Mouse (Mus musculus): ENCODE measurements at regions not wholly inside any gene's neighbourhood (a gene's known extent, or its start where the extent isn't known, plus 50 kb on each side); places are given as distances from the start of the nearest gene placed in this dataset.

DNA sequence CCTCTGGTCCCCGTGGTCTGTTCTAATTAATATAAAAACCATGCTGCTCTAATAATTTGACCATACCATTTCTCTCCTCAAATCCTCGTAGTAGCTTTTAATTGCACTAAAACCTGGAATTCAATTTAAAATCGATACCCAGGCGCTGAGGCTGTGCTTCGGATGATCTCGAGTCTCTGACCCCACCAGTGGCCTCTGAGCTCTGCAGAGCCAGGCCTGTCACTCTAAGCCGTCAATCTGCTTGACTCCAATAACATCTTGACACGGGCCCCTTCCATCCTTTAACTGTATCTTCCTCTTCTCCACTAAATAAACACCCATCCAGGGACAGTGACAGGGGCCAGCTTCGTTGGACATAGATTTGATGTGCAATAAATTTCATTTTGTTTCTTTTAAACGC is 86.2 kb upstream of the Col1a2 start:
- Histone ChIP-seq H3K4me1 (ENCODE audit: control insufficient read depth in 1 of 2, insufficient read depth in 2 of 2) (peaks cover 0 to 3% of the 10 kb centered on the region in 2 experiments; a peak in 1 of 4 replicates), H3K4me2 (ENCODE audit: insufficient read depth, low read depth, poor library complexity, severe bottlenecking) (no peak overlapping the region), H3K79me2 (replicated peaks; ENCODE audit: control insufficient read depth, extremely low read depth, insufficient read depth, poor library complexity, severe bottlenecking) (no peaks in the 10 kb centered on the region), H3K4me3 (replicated peaks in 1 of 3; ENCODE audit: low read depth in 2 of 3, low read length in 2 of 3, poor library complexity in 1 of 3) (no peak overlapping the region), H3K9me3 (replicated peaks; ENCODE audit: low read length) (no peaks in the 10 kb centered on the region), H3K27me3 (replicated peaks) (no peaks in the 10 kb centered on the region), H3K9ac (ENCODE audit: insufficient read depth, low read depth) (no peak overlapping the region), H3K27ac (ENCODE audit: insufficient read depth, low read depth) (no peak overlapping the region), H3K36me3 (replicated peaks in 1 of 2; ENCODE audit: control insufficient read depth in 1 of 2, insufficient read depth in 1 of 2, low read length in 1 of 2) (no peaks in the 10 kb centered on the region)
- DNase-seq (ENCODE audit: extremely low read depth) = no peak
- TF ChIP-seq JUND (conservative IDR thresholded peaks at IDR 0.05; ENCODE audit: low read depth, low read length) (no peak), BHLHE40 (IDR thresholded peaks at IDR 0.05; ENCODE audit: low read depth, low read length) (no peak), MXI1 (IDR thresholded peaks at IDR 0.05; ENCODE audit: low read depth, low read length) (no peak), SIN3A (IDR thresholded peaks at IDR 0.05; ENCODE audit: low read length) (no peak)
- in situ Hi-C loops (cut with MboI; ENCODE audit: low pct_ligation_motif_present, low pct_unique_long_range_greater_than_20kb, low sequenced_read_pairs) (loop anchor here (10.0 kb wide), 1 partner anchor 126 kb away; no protein-coding TSS in a partner anchor), dilution Hi-C loops (cut with MboI; ENCODE audit: extremely low pct_ligation_motif_present, extremely low pct_unique_long_range_greater_than_20kb, low sequenced_read_pairs) (no loop called here)

DNA sequence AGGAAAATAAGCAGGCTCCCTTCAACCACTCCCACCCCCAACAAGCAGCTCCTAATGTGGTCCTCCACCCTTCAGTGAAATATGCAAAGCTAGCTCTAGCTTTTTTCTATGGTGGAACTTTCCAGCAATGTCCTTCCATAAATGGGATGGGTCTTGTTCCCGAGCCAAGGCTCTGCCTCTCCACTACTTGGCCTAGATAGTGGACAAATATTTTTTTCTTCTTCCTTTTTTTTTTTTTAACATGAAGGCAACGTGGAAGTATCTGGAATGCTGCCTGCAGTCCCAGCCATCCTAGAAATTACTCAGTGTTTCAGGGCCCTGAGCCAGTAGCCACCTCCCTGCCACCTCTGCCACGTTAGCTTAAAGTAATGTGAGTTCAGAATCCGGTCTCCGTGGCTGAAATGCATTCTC is 85.7 kb upstream of the Col1a2 start:
- no peaks in the 10 kb centered on the region for H3K9me3 ChIP-seq (replicated peaks; ENCODE audit: low read length)
- H3K4me1 ChIP-seq (ENCODE audit: control insufficient read depth in 1 of 2, insufficient read depth in 2 of 2) = peaks cover 0 to 3% of the 10 kb centered on the region in 2 experiments; a peak in 1 of 4 replicates
- no peak for DNase-seq (ENCODE audit: extremely low read depth)
- dilution Hi-C loops (cut with MboI; ENCODE audit: extremely low pct_ligation_motif_present, extremely low pct_unique_long_range_greater_than_20kb, low sequenced_read_pairs) = no loop called here
- H3K36me3 ChIP-seq (replicated peaks in 1 of 2; ENCODE audit: control insufficient read depth in 1 of 2, insufficient read depth in 1 of 2, low read length in 1 of 2) = no peaks in the 10 kb centered on the region
- H3K4me2 ChIP-seq (ENCODE audit: insufficient read depth, low read depth, poor library complexity, severe bottlenecking) = peak overlapping the region; percentile 34; the same call in 1 of the 2 replicates
- H3K9ac ChIP-seq (ENCODE audit: insufficient read depth, low read depth) = no peak overlapping the region
- no peak overlapping the region for H3K27ac ChIP-seq (ENCODE audit: insufficient read depth, low read depth)
- no peaks in the 10 kb centered on the region for H3K27me3 ChIP-seq (replicated peaks)
- in situ Hi-C loops (cut with MboI; ENCODE audit: low pct_ligation_motif_present, low pct_unique_long_range_greater_than_20kb, low sequenced_read_pairs) = loop anchor here (10.0 kb wide), 1 partner anchor 126 kb away; no protein-coding TSS in a partner anchor
- H3K79me2 ChIP-seq (replicated peaks; ENCODE audit: control insufficient read depth, extremely low read depth, insufficient read depth, poor library complexity, severe bottlenecking) = no peaks in the 10 kb centered on the region
- no peak for TF ChIP-seq CTCF (conservative IDR thresholded peaks at IDR 0.05 in 1 of 2, IDR thresholded peaks at IDR 0.05 in 1 of 2; ENCODE audit: low read depth in 2 of 2, low read length in 2 of 2)
- TF ChIP-seq MAFK (IDR thresholded peaks at IDR 0.05; ENCODE audit: insufficient replicate concordance, low read length) = no peak
- TF ChIP-seq MXI1 (IDR thresholded peaks at IDR 0.05; ENCODE audit: low read depth, low read length) = no peak
- no peak overlapping the region for H3K4me3 ChIP-seq (replicated peaks in 1 of 3; ENCODE audit: low read depth in 2 of 3, low read length in 2 of 3, poor library complexity in 1 of 3)

DNA sequence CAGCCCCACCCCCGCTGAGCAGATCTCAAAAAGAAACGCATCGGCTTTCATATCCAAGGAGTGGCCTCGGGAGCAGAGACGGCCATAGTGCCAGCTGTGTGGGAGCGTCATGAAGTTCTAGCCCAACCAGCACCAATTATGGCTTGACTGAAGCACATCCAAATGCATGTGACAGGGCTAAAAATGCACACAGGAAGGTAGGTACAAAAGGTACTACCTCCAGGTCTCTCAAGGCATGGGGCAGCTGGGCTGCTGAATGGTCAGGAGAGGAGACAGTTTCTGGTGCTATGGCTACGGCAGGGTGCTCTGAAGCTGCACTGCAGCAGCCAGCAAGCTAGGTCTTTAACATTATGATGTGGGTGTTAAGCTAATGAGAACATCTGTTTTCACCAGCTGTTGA is 83.1 kb upstream of the Col1a2 start:
- Histone ChIP-seq H3K27ac (ENCODE audit: insufficient read depth, low read depth) (no peak overlapping the region), H3K9ac (ENCODE audit: insufficient read depth, low read depth) (no peak overlapping the region), H3K27me3 (replicated peaks) (no peaks in the 10 kb centered on the region), H3K79me2 (replicated peaks; ENCODE audit: control insufficient read depth, extremely low read depth, insufficient read depth, poor library complexity, severe bottlenecking) (no peaks in the 10 kb centered on the region), H3K4me3 (replicated peaks in 1 of 3; ENCODE audit: low read depth in 2 of 3, low read length in 2 of 3, poor library complexity in 1 of 3) (no peak overlapping the region), H3K4me1 (ENCODE audit: control insufficient read depth in 1 of 2, insufficient read depth in 2 of 2) (peaks cover 0 to 3% of the 10 kb centered on the region in 2 experiments; a peak in 1 of 4 replicates), H3K36me3 (replicated peaks in 1 of 2; ENCODE audit: control insufficient read depth in 1 of 2, insufficient read depth in 1 of 2, low read length in 1 of 2) (no peaks in the 10 kb centered on the region), H3K4me2 (ENCODE audit: insufficient read depth, low read depth, poor library complexity, severe bottlenecking) (no peak overlapping the region), H3K9me3 (replicated peaks; ENCODE audit: low read length) (no peaks in the 10 kb centered on the region)
- no peak for DNase-seq (ENCODE audit: extremely low read depth)
- in situ Hi-C loops (cut with MboI; ENCODE audit: low pct_ligation_motif_present, low pct_unique_long_range_greater_than_20kb, low sequenced_read_pairs) = no loop called here
- no peak for TF ChIP-seq PAX5 (IDR thresholded peaks at IDR 0.05; ENCODE audit: low read length)
- no peak for TF ChIP-seq POLR2AphosphoS2 (IDR thresholded peaks at IDR 0.05; ENCODE audit: low read depth, low read length)
- no peak for TF ChIP-seq RCOR1 (conservative IDR thresholded peaks at IDR 0.05; ENCODE audit: low read depth, low read length)
- TF ChIP-seq E2F4 (IDR thresholded peaks at IDR 0.05; ENCODE audit: insufficient replicate concordance, low read depth, low read length) = no peak
- no peak for TF ChIP-seq JUN (IDR thresholded peaks at IDR 0.05; ENCODE audit: insufficient read depth, low read depth, low read length)
- dilution Hi-C loops (cut with MboI; ENCODE audit: extremely low pct_ligation_motif_present, extremely low pct_unique_long_range_greater_than_20kb, low sequenced_read_pairs) = no loop called here

Measured in CH12.LX (cell line).